Mouse (Mus musculus) urinary bladder, postnatal 4 days (tissue): ENCODE data around the gene Prickle1.

ENCODE experiments used
- DNase-seq, 2 experiments: peaks; one replicate each; pipeline ENCODE4 v3.0.0; 2021 to 2022; ENCODE audit warnings: low spot score in 2 of 2

The Prickle1 gene

GRCm38 (mm10) chr15:93594888-93595698 is 598 bp downstream of the Prickle1 start:
- peak; percentile 50 to 59 for DNase-seq

- peak in 1 of 2 experiments; percentile 28 for DNase-seq
Measured at GRCm38 (mm10) chr15:93594296-93594887, 1.3 kb downstream of the Prickle1 start.

GRCm38 (mm10) chr15:93592596-93592995 is 3.1 kb downstream of the Prickle1 start:
- peak in 1 of 2 experiments; percentile 46 for DNase-seq

- DNase-seq: peak in 1 of 2 experiments; percentile 37
Measured at GRCm38 (mm10) chr15:93591831-93592321, 3.8 kb downstream of the Prickle1 start.

- no peak for DNase-seq
Measured at GRCm38 (mm10) chr15:93591371-93591770, 4.3 kb downstream of the Prickle1 start.

- peak in 1 of 2 experiments; percentile 23 for DNase-seq
Measured at GRCm38 (mm10) chr15:93588401-93588800, 7.3 kb downstream of the Prickle1 start.

GRCm38 (mm10) chr15:93587660-93588059 is 8.0 kb downstream of the Prickle1 start:
- DNase-seq: no peak

- no peak for DNase-seq
Measured at GRCm38 (mm10) chr15:93583051-93583450, 12.6 kb downstream of the Prickle1 start.

- no peak for DNase-seq
Measured at GRCm38 (mm10) chr15:93581736-93582135, 14.0 kb downstream of the Prickle1 start.

- peak in 1 of 2 experiments; percentile 55 for DNase-seq
Measured at GRCm38 (mm10) chr15:93579899-93580298, 15.8 kb downstream of the Prickle1 start.

- peak in 1 of 2 experiments; percentile 13 for DNase-seq
Measured at GRCm38 (mm10) chr15:93579100-93579499, 16.6 kb downstream of the Prickle1 start.

GRCm38 (mm10) chr15:93576361-93576760 is 19.3 kb downstream of the Prickle1 start:
- DNase-seq: peak in 1 of 2 experiments; percentile 55

GRCm38 (mm10) chr15:93575884-93576283 is 19.8 kb downstream of the Prickle1 start:
- DNase-seq: peak; percentile 60 to 81

- DNase-seq: no peak
Measured at GRCm38 (mm10) chr15:93572889-93573288, 22.8 kb downstream of the Prickle1 start.

GRCm38 (mm10) chr15:93570881-93571495 is 24.7 kb downstream of the Prickle1 start:
- no peak for DNase-seq

GRCm38 (mm10) chr15:93568911-93569310 is 26.8 kb downstream of the Prickle1 start:
- no peak for DNase-seq

- peak; percentile 51 to 70 for DNase-seq
Measured at GRCm38 (mm10) chr15:93567546-93568307, 28.0 kb downstream of the Prickle1 start.

- no peak for DNase-seq
Measured at GRCm38 (mm10) chr15:93563491-93563890, 32.2 kb downstream of the Prickle1 start.

GRCm38 (mm10) chr15:93561540-93561939 is 34.2 kb downstream of the Prickle1 start:
- no peak for DNase-seq

GRCm38 (mm10) chr15:93558421-93558820 is 37.3 kb downstream of the Prickle1 start:
- DNase-seq: no peak

- no peak for DNase-seq
Measured at GRCm38 (mm10) chr15:93555719-93556118, 40.0 kb downstream of the Prickle1 start.
